Mouse (Mus musculus): Measurements from ENCODE around the gene Uqcrc1.

Uqcrc1 gene

DNA sequence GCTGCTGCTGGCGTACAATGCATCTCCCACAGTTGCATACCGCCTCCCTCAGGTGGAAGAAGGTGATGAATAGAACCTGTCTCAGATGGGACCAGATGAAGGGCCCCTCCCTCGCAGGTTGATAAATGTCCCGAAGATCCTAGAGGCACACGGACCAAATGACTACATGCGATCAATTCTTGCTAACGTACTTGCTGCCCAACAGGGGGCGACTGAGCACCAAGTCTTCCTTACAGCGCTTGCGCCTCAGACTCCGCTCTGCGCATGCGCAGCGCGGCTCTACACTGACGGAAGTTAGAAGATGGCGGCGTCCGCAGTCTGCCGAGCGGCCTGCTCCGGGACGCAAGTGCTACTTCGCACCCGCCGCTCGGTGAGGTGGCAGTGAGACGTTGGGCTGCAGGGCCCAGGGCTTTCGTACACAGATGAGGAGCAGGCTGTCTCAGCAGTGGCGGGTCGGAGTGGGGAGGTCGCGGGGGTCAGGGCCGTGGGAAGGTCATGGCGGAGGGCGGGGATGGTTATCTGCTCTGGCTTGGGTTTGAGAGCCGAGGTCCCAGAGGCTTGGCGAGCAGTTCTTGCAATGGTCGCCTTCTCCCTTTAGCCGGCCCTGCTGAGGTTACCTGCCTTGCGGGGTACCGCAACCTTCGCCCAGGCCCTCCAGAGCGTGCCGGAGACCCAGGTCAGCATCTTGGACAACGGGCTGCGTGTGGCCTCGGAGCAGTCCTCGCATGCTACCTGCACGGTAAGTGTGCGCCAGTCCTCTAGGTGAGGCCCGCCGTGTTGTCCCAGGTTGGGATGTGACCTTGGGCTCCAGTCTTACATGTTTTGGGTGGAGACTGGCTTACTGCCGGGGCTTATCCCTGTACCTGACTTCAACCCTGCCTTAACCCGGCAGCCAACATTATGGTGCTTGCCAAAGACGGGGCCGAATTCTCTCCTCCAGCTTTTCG, at the start of gene Uqcrc1:
Uqcrc1 (plus strand) TSS at position 216 of the 947 bp plus-strand sequence.
- in situ Hi-C loops (cut with MboI, MseI), result loop anchor here (5.0 kb wide), 1 partner anchor 179 kb away; no protein-coding TSS in a partner anchor

DNA sequence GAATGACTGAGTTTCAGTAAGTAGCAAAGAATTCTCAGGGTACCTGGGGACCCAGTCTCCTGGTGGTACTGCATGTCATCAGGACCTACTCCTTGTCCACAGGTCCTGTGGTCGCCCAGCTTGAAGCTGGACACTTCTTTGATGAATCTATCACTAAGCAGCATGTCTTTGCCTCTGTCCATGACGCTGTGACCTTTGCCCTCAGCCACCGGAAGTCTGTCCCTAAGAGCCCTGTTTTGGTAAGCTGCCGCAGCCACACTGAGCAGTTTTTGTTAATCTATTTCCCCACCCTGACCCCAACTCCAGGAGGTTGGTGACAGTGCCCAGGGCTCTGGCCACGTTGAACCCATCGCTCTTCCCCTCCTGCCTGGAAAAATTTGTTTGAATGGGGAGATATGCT, 24.1 kb upstream of the Uqcrc1 start:
- in situ Hi-C loops (cut with MboI, MseI), result loop anchor here (10.0 kb wide), 3 partner anchors 208 to 1528 kb away; no protein-coding TSS in a partner anchor

DNA sequence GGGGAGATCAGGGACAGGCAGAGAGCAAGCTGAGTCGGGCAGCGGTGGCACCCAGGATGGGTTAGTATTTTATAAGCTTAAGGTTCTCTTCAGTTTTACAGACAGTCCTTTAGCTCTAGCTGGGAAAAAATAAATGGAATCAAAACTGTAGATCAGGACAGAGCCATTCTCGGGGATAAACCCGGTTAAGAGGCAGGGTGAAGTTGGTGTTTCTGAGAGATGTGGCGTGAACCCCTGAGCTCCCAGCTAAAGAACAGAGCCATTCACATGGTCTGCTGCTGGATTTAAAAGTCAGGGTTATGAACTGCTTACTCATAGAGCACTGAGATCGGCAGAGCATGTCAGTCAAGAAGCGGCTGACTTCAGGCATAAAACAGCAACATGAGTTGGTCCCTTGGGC, 23.3 kb upstream of the Uqcrc1 start:
- in situ Hi-C loops (cut with MboI, MseI), result loop anchor here (10.0 kb wide), 3 partner anchors 208 to 1528 kb away; no protein-coding TSS in a partner anchor

DNA sequence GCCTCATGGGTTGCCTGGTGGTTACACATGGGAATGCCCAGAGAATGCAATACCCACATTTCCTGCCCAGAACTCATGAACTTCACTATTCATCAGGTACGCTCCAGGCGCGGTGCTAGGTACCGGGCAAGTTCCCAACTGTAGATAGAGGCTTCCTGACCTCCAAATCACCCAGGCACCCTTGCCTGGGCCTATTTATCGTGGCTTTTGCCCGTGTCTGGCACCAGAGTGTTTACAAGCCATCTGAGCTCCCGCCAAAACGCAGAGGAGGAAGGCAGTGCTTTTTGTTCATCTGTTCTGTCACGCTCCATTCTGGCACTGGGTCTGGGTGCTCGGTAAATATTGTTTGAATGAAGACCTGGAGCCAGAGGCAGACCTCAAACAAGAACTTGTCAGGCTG, 22.8 kb upstream of the Uqcrc1 start:
- in situ Hi-C loops (cut with MboI, MseI), result loop anchor here (10.0 kb wide), 3 partner anchors 209 to 1529 kb away; no protein-coding TSS in a partner anchor

DNA sequence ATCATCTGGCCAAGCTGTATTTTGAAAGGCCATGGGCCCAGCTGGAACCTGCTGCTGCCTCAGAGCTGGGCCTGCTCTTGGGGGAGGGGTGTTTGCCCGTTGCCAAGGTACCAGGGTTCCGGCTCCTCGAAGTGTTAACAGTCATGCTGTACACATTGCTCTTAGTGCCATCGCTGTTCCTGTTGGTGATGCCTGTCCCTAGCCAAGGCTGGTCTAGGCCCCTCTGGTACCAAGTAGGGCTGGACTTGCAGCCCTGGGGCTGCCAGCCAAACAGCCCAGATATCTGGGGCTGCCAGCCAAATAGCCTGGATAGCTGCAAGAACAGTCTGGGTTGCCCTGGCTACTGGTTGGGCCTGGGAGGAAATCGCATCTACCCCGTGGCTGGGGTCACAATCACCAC, 21.9 kb upstream of the Uqcrc1 start, which contains the start of gene Tmem89:
Tmem89 (plus strand) TSS at position 129 of the 400 bp plus-strand sequence.
- in situ Hi-C loops (cut with MboI, MseI), result loop anchor here (10.0 kb wide), 3 partner anchors 210 to 1530 kb away; no protein-coding TSS in a partner anchor

DNA sequence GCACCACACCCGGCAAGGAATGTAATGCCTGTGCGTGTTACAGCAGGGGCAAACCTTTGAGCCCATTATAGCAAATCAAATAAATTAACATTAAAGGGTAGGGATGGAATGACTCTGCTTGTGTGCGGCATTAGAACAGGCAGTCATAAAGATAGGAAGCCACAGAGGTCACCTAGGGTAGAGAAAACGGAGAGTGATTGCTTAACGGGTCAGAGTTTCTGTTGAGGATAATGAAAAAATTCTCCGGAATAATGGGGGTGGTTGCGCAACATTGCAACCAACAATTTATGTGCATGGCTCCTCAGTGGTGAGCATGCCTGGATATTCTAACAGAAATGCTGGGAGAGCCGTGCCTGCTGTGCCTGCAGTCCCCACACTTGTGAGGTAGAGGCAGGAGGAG, 10.5 kb upstream of the Uqcrc1 start:
- in situ Hi-C loops (cut with MboI, MseI), result no loop called here

DNA sequence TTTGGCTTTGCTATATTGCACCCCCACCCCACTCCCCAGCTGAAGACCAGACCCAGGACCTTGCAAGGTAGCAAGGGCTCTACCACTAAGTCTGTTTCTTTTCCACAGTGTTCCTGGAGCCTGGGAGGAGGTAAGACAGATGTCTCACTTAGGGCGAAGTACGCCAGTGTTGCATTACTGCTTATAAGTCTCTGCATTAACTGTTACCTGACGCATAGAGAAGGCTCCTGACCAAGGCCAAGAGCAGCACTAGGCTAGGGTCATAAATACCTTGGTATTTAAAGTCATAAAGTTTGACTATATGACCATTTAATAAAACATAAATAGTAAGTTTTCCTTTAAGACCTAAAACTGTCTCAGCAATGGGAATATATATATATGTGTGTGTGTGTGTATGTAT, 8.0 kb upstream of the Uqcrc1 start:
- in situ Hi-C loops (cut with MboI, MseI), result no loop called here

DNA sequence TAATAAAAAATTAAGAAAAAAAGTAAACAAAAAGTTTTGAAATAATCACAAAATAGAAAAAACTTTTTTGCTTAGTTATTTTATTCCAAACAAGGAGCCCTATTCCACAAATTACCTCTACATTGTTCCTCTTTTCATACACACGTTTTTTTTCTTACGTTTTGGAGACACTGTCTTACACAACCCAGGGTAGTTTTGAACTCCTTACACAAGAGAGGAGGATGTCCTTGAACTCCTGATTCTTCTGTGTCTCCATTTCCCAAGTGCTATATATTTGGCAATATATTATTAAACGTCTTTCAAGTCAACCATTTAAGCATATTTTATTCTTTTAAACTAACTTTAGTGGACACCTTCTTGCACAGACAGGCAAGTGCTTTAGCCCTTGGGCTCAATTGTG, 442 bp upstream of the Uqcrc1 start:
- in situ Hi-C loops (cut with MboI, MseI), result loop anchor here (5.0 kb wide), 1 partner anchor 179 kb away; no protein-coding TSS in a partner anchor

DNA sequence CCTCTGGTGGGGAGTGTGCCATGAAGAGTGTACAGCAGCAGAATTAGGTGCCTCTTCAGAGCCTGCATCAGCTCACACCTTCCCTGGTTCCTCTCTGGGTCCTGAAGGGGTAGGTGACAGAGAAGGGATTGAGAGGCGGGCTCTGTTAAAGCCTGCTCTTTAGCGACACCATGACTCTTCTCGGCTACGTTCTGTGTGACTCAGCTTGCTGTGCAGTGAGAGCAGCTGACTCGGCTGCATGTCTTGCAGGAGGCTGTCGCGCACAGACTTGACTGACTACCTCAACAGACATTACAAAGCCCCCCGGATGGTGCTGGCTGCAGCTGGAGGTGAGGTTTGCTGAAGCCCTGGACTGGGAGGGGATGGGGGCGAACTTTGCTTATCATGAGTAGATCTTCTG, 8.7 kb downstream of the Uqcrc1 start:
- in situ Hi-C loops (cut with MboI, MseI), result no loop called here

DNA sequence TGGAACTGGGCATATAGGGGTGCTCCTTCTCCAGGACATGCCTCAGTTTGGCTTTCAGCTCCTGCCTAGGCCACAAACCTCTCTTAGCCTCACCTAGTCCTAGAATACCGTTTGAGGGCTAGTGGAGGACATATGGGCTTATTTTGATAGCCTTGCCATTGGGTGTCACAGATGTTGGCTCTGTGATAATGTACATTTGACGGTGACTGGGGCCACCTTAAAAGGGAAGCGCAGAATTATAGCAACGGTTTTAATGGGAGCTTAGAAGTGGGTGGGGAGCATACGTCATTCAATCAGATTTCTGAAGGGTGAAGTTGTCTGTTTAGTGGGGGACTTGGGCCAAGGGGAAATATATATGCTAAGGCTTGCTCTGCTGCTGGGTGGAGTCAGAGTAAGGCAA, 9.2 kb downstream of the Uqcrc1 start:
- in situ Hi-C loops (cut with MboI, MseI), result no loop called here

DNA sequence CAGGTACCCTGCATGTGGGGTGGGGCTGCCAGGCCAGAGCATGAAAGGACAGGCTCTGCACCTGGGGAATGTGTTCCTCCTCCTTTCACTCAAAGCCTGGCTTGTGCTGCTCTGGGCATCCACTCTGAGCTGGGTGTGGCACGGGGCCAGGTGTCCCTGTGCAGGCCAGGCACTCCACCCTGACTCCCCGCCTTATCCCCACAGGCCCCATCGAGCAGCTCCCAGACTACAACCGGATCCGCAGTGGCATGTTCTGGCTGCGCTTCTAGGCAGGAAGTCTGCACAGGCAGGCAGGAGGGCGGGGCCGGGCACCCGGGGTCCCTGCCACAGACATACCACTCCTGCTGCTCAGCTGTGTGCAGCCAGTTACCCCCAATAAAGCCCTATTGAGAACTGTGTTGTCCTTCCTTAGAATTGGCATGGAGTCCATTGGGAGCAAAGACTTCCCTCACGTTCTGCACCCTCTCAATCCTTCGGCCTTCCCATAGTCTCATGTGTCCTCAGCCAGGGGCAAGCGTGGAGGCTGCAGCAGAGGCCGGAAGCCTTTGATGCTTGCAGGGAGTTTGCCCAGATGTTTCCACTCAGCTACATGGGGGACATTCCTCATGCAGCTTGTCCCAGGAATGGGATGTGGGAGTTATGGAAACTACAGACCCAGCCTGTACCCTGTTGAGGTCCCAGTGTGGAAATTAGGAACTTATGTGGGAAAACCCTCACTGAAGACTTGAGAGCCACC, 13.0 kb downstream of the Uqcrc1 start:
- in situ Hi-C loops (cut with MboI, MseI), result no loop called here

DNA sequence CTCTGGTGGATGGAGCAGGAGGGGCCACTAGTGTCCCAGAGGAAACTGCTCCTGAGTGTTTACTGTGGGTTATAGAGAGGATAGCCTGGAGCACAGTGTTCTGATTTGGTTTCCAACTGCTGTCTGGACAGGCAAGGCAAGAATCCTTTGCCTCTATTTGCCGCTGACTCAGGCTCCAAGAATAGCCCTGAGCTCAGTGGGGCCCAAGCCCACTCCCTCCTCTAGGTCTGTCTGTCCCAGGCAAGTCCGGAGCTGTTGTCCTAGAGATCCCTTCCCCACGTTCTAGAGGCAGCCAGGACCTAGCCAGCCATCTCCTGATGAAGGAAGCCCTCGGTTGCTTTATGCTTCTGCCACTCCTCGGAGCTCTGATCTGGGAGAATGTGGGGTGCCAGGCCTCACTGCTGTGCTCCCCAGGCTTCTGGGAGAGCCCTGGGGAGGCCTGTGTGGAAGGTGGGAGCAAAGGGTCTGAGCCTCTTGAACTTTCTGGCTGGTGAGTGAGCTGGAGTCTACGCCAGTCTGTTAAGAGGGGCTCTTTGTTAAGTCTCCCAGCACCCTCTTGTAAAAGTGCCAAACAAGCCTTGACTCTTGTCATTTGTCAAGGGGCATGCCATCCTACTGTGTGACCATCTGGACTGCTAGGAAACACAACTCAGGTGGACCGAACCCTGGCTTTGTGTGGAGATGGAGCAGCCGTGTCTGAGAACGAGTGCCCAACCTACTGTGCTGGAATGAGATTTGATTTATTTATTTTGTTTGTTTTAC, 13.7 kb downstream of the Uqcrc1 start:
- in situ Hi-C loops (cut with MboI, MseI), result no loop called here

DNA sequence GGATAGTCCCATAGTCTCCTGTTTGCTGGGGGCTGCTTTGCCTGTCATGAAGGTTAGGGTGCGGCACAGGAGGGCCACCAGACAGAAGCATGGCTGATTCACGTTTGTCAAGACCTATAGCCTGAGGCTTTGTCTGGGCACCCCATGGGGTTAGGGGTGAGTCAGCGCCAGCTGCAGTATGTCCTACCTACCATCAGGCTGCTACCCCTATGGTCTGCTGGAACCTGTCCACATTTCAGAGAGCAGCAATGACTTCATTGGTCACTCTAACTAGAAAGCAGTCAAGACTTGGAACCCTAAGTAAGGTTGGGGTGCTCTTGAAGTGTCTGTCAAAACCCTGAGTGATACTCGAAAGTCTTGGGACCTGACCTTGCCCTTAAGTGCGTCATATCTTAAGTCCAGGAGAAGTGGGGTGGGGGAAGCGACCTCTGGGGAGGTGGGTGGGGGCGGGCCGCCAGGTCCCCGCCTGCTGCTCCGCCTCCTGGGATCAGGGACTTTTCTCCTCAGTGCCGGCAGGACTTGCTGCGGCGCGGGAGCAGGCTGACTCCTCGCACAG, 16.7 kb downstream of the Uqcrc1 start, which contains the start of gene Col7a1:
Col7a1 (plus strand) TSS at position 506 of the 556 bp plus-strand sequence.
- in situ Hi-C loops (cut with MboI, MseI), result no loop called here

DNA sequence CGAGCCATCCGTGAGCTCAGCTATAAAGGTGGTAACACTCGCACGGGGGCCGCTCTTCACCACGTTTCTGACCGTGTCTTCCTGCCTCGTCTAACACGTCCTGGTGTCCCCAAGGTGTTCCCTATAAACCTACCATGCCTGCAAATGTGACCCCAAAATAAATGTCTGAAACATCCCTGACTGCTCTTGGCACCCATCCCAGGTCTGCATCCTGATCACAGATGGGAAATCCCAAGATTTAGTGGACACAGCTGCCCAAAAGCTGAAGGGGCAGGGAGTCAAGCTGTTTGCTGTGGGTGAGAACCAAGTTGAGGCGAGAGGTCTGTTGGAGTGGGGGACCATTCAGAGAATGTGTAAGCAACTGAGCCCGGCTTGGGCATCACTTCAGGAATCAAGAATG, 18.8 kb downstream of the Uqcrc1 start:
- in situ Hi-C loops (cut with MboI, MseI), result no loop called here

DNA sequence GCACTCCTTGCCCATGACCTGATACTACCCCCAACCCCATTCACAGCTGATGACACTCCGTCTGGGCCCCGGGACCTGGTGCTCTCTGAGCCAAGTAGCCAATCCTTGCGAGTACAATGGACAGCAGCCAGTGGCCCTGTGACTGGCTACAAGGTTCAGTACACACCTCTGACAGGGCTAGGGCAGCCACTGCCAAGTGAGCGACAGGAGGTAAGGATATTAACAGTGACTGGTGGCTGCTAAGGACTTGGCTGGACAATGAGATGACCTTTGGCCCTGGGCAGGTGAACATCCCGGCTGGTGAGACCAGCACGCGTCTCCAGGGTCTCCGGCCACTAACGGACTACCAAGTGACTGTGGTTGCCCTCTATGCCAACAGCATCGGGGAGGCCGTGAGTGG, 19.4 kb downstream of the Uqcrc1 start:
- in situ Hi-C loops (cut with MboI, MseI), result no loop called here

DNA sequence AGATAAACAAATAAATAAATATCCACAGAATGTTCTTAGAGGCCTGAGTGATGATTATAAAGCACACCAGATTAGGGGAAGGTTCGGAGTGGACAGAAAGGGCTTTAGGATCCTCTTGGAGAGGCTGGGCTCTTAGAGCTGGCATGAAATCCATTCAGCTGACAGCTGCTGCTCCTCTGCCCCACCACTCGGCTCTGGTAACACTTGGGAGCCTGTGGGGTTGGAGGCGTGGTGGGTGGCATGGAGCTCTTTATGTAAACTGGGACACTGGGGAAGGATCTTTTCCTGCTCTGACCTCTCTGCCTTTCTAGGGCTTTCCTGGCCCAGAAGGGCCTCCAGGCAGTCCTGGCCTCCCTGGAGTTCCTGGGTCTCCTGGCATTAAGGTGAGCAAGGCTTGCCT, 27.1 kb downstream of the Uqcrc1 start:
- in situ Hi-C loops (cut with MboI, MseI), result no loop called here

DNA sequence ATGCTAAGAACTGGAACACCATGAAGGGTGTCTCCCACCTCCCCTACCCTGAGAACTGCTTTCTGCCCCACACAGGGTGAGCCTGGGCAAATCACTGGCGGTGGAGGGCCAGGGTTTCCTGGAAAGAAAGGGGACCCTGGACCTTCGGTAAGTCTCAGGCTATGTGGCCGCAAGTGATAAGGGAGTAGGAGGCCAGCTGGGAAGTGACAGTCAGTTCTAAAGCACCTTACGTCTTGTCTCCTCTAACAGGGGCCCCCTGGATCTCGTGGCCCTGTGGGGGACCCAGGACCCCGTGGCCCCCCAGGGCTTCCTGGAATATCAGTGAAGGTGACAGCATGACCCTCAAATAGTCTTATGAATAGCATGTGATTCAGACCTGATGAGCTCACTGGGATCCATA, 27.9 kb downstream of the Uqcrc1 start:
- in situ Hi-C loops (cut with MboI, MseI), result no loop called here

DNA sequence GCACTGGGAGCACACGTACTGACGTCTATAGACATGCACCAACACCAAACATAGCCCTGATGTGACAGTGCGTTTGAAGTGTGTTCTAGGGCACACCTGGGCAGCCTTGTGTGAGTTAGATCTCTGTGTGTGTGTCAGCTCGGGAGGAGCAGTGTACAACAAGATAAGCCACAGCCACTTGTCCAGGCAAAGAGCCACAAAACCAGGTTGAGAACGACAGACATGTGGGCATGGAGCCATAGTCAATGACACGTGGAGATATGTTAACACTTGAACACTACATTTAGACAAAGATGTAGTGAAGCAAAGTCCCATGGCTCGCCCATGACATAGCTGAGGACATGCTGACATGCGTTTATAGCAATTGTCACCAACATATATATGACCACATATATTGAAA, 34.2 kb downstream of the Uqcrc1 start:
- in situ Hi-C loops (cut with MboI, MseI), result no loop called here

DNA sequence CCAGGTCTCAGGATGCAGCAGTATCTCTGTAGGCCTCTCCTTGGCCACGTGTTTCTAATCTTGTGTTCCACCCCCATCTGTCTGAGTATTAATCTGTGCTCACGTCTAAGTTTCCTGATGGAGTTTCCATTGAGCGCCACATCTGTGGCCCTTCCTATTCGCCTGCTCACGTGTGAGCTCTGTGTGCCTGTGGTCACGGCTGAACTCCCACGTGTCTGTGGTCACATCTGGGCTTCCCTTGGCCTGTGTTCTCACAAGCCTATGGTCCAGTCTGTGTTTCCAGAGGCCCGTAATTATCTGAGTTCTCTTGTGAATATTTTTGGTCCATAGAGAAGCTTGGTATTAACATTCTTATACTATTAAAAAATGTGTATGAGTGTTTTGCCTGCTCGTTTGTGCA, 40.0 kb downstream of the Uqcrc1 start:
- in situ Hi-C loops (cut with MboI, MseI), result no loop called here

DNA sequence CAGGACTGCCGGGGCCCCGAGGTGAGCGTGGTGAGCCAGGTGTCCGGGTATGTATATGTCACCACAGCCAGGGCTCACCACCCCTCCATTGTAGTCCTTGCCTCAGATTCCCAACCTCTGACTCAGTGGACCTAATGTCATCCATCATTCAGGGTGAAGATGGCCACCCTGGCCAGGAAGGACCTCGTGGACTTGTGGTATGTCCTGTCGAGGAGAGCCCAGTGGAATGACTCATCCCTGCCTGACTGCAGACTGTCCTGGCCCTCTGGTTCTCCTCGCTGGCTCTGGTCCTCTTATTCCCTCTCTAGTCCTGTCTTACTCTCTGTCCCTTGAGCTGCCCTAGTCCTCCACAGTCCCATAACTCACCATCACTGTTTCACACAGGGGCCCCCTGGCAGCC, 41.5 kb downstream of the Uqcrc1 start:
- in situ Hi-C loops (cut with MboI, MseI), result no loop called here

DNA sequence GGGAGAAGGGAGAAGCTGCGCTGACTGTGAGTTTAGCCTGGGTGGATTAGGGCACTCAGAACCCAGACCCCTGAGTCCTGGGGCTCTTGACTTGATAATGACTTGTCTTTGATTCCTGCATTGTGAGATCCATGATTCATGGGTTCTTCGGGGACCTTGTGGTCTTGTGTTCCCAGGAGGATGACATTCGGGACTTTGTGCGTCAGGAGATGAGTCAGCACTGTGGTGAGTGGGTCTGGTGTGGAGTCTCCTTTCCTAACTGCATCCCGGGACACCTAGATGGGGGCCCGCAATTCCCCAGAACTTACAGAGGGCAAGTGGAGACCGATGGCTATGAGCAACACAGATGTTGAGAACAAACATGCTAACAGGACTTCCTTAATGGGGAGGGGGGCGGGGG, 46.1 kb downstream of the Uqcrc1 start:
- in situ Hi-C loops (cut with MboI, MseI), result loop anchor here (10.0 kb wide), 1 partner anchor 1262 kb away; the partner anchor contains the start of gene Cspg5
